Mouse (Mus musculus) limb, embryonic 14.5 days (tissue): Measurements from ENCODE around the gene Samd1. TPM values are rescaled to one million over a fixed set of nuclear protein-coding genes. Genes with fewer than 3 reads are reported as not detected.

ENCODE experiments used
- ATAC-seq: fragments of 200-750 bp; cut with Nextera tagmentation; 2 replicates; pipeline ENCODE4 v1.8.0; 2017; ENCODE audit warnings: low read depth, moderate number of reproducible peaks, moderate TSS enrichment; ENCODE audit not compliant: low FRiP score
- DNase-seq: peaks from one replicate; pipeline ENCODE4 v3.0.0-alpha.2; 2015; ENCODE audit warnings: low spot score
- H3K27ac ChIP-seq: fragments of 300-500 bp; sonication (generic); replicated peaks from 2 replicates; pipeline ENCODE4 v1.5.1; 2014; ENCODE audit warnings: low read depth, mild to moderate bottlenecking, low read length, moderate library complexity, mixed read lengths
- H3K27me3 ChIP-seq: fragments of 300-500 bp; sonication (generic); 2 replicates; pipeline ENCODE4 v1.6.1; 2014; ENCODE audit warnings: low read length, mixed read lengths; ENCODE audit not compliant: control insufficient read depth, insufficient read depth
- H3K36me3 ChIP-seq: fragments of 300-500 bp; sonication (generic); 2 replicates; pipeline ENCODE4 v1.6.1; 2014; ENCODE audit warnings: mild to moderate bottlenecking, low read length, moderate library complexity, mixed read lengths; ENCODE audit not compliant: control insufficient read depth, insufficient read depth
- H3K4me1 ChIP-seq: fragments of 300-500 bp; sonication (generic); 2 replicates; pipeline ENCODE4 v1.6.1; 2014; ENCODE audit warnings: antibody characterized with exemption, low read length, mixed read lengths; ENCODE audit not compliant: control insufficient read depth, insufficient read depth
- H3K4me2 ChIP-seq: fragments of 300-500 bp; sonication (generic); replicated peaks from 2 replicates; pipeline ENCODE4 v1.6.1; 2014; ENCODE audit warnings: low read depth, mild to moderate bottlenecking, low read length, moderate library complexity; ENCODE audit not compliant: severe bottlenecking
- H3K4me3 ChIP-seq: fragments of 300-500 bp; sonication (generic); replicated peaks from 2 replicates; pipeline ENCODE4 v1.5.1; 2014; ENCODE audit warnings: low read length
- H3K9ac ChIP-seq: fragments of 300-500 bp; sonication (generic); 2 replicates; pipeline ENCODE4 v1.6.1; 2014; ENCODE audit warnings: mild to moderate bottlenecking, low read depth, low read length, moderate library complexity; ENCODE audit not compliant: severe bottlenecking
- H3K9me3 ChIP-seq: fragments of 300-500 bp; sonication (generic); 2 replicates; pipeline ENCODE4 v1.6.1; 2016; ENCODE audit warnings: low read length; ENCODE audit not compliant: control insufficient read depth
- POLR2A ChIP-seq: fragments of 200-500 bp; IDR thresholded peaks from 2 replicates; pipeline ENCODE4 v1.8.0; 2012; ENCODE audit warnings: inconsistent platforms, mild to moderate bottlenecking, moderate library complexity, borderline replicate concordance; ENCODE audit not compliant: insufficient read depth, insufficient read length; ENCODE audit errors: extremely low read depth
- WGBS: fragments of 180-500 bp; shearing (Covaris S2); extraction: QIAGEN DNeasy Blood & Tissue Kit; methylation state at CpG from one replicate; pipeline ENCODE4 v1.1.7; 2014; 5-methylcytosine and 5-hydroxymethylcytosine counted together
- polyA plus RNA-seq, 2 experiments: library from polyadenylated mRNA; depleted of rRNA in 1 of 2; stranded (reverse) in 1 of 2; unstranded in 1 of 2; fragments of >200 nt; fragmentation: Nextera tagmentation in 1 of 2; extraction: Ambion mirVana in 1 of 2; gene quantifications; 2 replicates each; pipeline versions ENCODE4 v1.2.1 to v1.2.3; 2012 to 2014

The Samd1 gene
- polyA plus RNA-seq, 2 experiments = 17.4 to 99.8 TPM

DNA sequence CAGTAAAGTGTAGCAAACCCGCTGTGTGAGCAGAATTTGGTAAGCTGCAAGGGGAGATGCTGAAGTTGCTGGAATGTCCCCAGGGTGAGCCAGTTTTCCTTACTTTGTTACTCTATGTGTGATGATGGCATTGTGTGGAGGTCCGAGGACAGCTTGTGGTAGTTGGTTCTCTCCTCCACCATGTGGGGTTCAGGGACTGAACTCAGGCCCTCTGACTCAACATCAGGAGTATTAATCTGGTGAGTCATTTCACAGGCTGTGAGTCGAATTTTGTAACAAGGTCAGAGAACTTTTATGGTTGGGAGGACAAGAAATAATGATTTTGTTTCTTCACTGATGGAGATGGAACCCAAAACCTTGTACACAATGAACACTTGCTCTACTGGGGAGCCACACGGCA is 35.3 kb downstream of the Samd1 start:
- DNase-seq (no peak), ATAC-seq (no peak)
- Histone ChIP-seq H3K36me3 (no peaks in the 10 kb centered on the region), H3K9me3 (no peaks in the 10 kb centered on the region), H3K4me2 (no peak overlapping the region), H3K27ac (no peak overlapping the region), H3K4me3 (no peak overlapping the region), H3K27me3 (0 out of 2 replicates have a peak, but pooled peaks cover 3% of the 10 kb centered on the region), H3K9ac (no peak overlapping the region), H3K4me1 (no peaks in the 10 kb centered on the region)
- WGBS = 68% methylated on average over 4 of the region's 4 CpGs
- TF ChIP-seq POLR2A = no peak

DNA sequence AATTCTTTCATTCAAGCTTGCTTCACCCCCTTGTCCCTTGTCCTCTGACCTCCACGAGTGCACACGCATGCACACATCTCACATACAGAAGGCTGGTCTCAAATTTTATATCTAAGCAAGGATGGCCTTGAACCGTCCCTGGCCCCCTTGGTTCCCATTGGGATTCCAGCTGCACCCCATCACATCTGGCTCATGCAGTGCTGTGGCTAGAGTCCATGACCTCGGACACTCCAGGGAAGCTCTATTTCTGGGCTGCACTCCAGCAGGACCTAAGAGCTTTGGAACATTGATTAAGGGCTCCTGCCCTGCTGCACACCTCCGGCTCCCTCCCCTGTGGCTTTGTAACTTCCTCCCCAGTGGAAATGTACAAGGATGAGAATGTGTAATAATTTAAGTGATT is 40.5 kb downstream of the Samd1 start:
- Histone ChIP-seq H3K4me3 (no peak overlapping the region), H3K4me2 (no peak overlapping the region), H3K36me3 (no peaks in the 10 kb centered on the region), H3K9me3 (no peaks in the 10 kb centered on the region), H3K4me1 (peaks cover 8% of the 10 kb centered on the region; the same call in 1 of the 2 replicates), H3K27ac (no peak overlapping the region), H3K27me3 (peaks cover 23% of the 10 kb centered on the region), H3K9ac (no peak overlapping the region)
- 67% methylated on average over 5 of the region's 5 CpGs for WGBS
- DNase-seq (no peak), ATAC-seq (no peak)
- TF ChIP-seq POLR2A = no peak

DNA sequence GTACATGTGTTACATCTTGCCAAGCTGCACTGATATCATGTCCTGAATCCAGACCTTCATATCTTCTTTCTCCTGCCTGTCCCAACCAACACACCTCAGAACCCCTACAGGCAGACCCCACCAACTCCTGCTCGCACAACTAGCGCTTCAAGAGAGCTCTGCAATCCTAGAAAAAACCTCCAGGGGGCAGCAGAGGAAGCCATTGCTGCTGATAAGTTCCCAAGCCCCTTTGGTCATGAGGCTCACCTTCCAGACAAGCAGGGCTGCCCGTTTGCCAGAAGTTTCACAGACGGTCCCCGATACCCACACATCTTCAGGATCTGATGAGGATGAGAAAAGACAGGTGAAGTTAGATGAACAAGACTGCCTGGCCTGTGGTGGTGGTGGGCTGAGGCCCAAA is 41.6 kb downstream of the Samd1 start:
- no peak for TF ChIP-seq POLR2A
- H3K4me2 ChIP-seq = no peak overlapping the region
- H3K36me3 ChIP-seq = no peaks in the 10 kb centered on the region
- 5% methylated on average over 5 of the region's 5 CpGs for WGBS
- H3K27ac ChIP-seq = no peak overlapping the region
- ATAC-seq = peak; percentile 31; the same call in 1 of the 2 replicates
- peaks cover 33% of the 10 kb centered on the region for H3K27me3 ChIP-seq
- peaks cover 8% of the 10 kb centered on the region; the same call in 1 of the 2 replicates for H3K4me1 ChIP-seq
- peak; percentile 93 for DNase-seq
- no peaks in the 10 kb centered on the region for H3K9me3 ChIP-seq
- H3K4me3 ChIP-seq = no peak overlapping the region
- H3K9ac ChIP-seq = no peak overlapping the region

DNA sequence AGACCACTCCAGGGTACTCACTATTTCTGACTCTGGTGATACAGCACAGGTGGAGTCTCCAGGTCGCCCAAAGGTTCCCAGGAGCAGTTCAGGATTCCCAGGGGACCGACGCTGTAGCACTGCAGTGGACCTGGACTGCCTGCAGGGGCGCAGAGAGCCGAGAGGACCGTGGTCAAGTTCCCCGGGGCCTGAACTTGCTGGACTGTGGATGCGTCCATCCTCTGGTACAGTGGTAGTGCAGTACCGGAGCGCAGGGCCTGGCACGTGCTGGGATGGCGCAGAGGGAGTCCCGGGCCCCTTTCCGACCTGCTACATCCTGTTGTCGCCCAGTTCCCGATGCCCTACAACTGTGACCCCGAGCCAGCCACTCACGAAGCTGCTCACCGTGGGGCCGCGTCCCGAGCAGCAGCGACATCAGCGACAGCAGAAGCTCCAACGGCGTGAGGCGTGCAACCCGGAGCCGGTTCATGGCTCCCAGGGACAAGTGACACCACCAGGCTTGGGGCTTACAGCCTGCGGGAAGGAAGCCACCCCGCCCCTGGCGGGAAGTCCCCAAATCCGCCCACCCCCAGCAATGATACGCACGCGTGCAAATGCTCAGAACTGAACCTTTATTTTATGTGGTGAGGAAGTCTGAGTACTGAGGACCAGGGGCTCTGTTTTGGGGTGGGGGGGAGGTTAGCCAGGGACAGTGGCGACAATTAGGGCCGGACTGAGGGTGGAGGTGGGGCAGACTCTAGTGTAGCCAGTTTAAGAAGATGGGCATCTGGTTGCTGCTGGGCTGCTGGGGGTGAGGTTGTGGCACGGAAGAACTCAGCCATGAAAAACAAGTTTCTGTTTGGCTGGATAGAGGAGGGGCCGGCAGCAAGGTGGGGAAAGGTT is 44.8 kb downstream of the Samd1 start, which contains the start of gene Il27ra:
Gene Il27ra, minus strand, starts transcription at position 524 of the 882 bp plus-strand sequence.
- Histone ChIP-seq H3K9me3 (no peaks in the 10 kb centered on the region), H3K4me3 (peak within 1 kb of the TSS; percentile 32), H3K27me3 (peaks cover 48% of the 10 kb centered on the region), H3K27ac (no peak within 1 kb of the TSS), H3K4me2 (peak within 1 kb of the TSS; percentile 54), H3K9ac (peak within 1 kb of the TSS; percentile 38), H3K36me3 (no peaks in the 10 kb centered on the region), H3K4me1 (peaks cover 8% of the 10 kb centered on the region; the same call in 1 of the 2 replicates)
- peak; percentile 59; the same call in 1 of the 2 replicates for ATAC-seq
- no peak for TF ChIP-seq POLR2A
- 5% methylated on average over 35 of the region's 40 CpGs for WGBS
- DNase-seq = peak; percentile 64

DNA sequence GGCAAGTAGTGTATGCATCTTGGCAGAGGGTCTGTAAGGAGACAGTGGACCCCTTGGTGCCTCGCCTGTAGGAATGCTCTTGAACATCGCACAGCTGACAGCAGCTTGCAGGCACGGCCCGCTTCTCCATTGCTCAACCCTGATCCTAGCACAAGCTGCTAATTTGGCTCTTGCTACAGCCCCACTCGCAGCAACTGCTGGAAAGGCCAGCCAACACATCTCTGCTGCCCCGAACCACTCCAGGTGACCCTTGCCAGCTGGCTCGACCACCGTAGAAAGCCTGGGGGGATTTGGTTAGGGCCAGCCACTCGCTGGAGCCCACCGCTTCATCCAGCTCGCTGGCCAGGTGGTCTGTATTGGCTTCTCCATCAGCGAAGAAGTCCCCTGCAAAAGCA is 45.5 kb downstream of the Samd1 start:
- WGBS = 25% methylated on average over 12 of the region's 12 CpGs
- no peak overlapping the region for H3K27ac ChIP-seq

More for the DNA sequence above, 45.5 kb downstream of the Samd1 start:
- Histone ChIP-seq H3K4me1 (peaks cover 8% of the 10 kb centered on the region), H3K9ac (no peak overlapping the region), H3K36me3 (no peaks in the 10 kb centered on the region), H3K4me3 (no peak overlapping the region), H3K27me3 (peaks cover 48% of the 10 kb centered on the region), H3K4me2 (peak overlapping the region; percentile 54; the same call in 1 of the 2 replicates), H3K9me3 (no peaks in the 10 kb centered on the region)
- no peak for ATAC-seq
- no peak for TF ChIP-seq POLR2A
- DNase-seq = no peak
